In genomic region chr5:115845635-115846174, GRCm38 (mm10) we compare ENCODE assay signal across 8 mouse cellular contexts. TPM values are rescaled to one million over a fixed set of nuclear protein-coding genes. Genes with fewer than 3 reads are reported as not detected.
DNase-seq lines count a peak whose midpoint lies in the region; ATAC-seq and TF ChIP-seq lines count a peak whose summit lies in the region.

No protein-coding gene starts in this region.

- no peak for DNase-seq in heart, adult 11 months
- DNase-seq in midbrain, embryonic 10.5 days (ENCODE audit: low spot score): no peak
- no peak for DNase-seq in cerebellum, postnatal 25 days
- no peak for DNase-seq in urinary bladder, postnatal 4 days (ENCODE audit: low spot score in 2 of 2)
- no peak for DNase-seq in spleen, postnatal 4 days (ENCODE audit: low spot score in 2 of 2)

- no peaks in the 10 kb centered on the region for H3K27me3 ChIP-seq in heart, embryonic 11.5 days (ENCODE audit: control insufficient read depth, insufficient read depth, low read length)
- H3K27me3 ChIP-seq in hindbrain, embryonic 13.5 days: no peaks in the 10 kb centered on the region
- H3K27me3 ChIP-seq in midbrain, embryonic 10.5 days (ENCODE audit: low read depth, poor library complexity, severe bottlenecking): no peaks in the 10 kb centered on the region

- ATAC-seq in heart, embryonic 11.5 days (replicated peaks; ENCODE audit: insufficient number of reproducible peaks, low FRiP score, low TSS enrichment): no peak
- ATAC-seq in hindbrain, embryonic 13.5 days (ENCODE audit: low FRiP score): no peak

- H3K27ac ChIP-seq in heart, embryonic 11.5 days (ENCODE audit: low read depth, low read length): no peak overlapping the region; the same call in 1 of the 2 replicates
- 0 out of 2 replicates have a peak overlapping the region, but pooled peaks have one; percentile 11 for H3K27ac ChIP-seq in bone marrow, adult 2 months (ENCODE audit: control insufficient read depth, insufficient read depth, low read depth, low read length, poor library complexity)
- no peak overlapping the region for H3K27ac ChIP-seq in hindbrain, embryonic 13.5 days
- peak overlapping the region; percentile 95 for H3K27ac ChIP-seq in midbrain, embryonic 10.5 days (replicated peaks)

- TF ChIP-seq POLR2A in bone marrow, adult 2 months (IDR thresholded peaks at IDR 0.05; ENCODE audit: borderline replicate concordance, control insufficient read depth, low read depth, low read length): no peak

- H3K9ac ChIP-seq in heart, embryonic 11.5 days (ENCODE audit: low read depth, low read length): peak overlapping the region; percentile 87
- peak overlapping the region; percentile 70 for H3K9ac ChIP-seq in hindbrain, embryonic 13.5 days

- H3K4me3 ChIP-seq in heart, embryonic 11.5 days (ENCODE audit: low read depth, low read length): peak overlapping the region; percentile 84
- H3K4me3 ChIP-seq in bone marrow, adult 2 months (replicated peaks; ENCODE audit: control insufficient read depth, low read depth, low read length): peak overlapping the region; percentile 73
- peak overlapping the region; percentile 56 for H3K4me3 ChIP-seq in hindbrain, embryonic 13.5 days
- H3K4me3 ChIP-seq in midbrain, embryonic 10.5 days: peak overlapping the region; percentile 98

- peak overlapping the region; percentile 80 for H3K4me2 ChIP-seq in heart, embryonic 11.5 days
- H3K4me2 ChIP-seq in hindbrain, embryonic 13.5 days: peak overlapping the region; percentile 98

- no peaks in the 10 kb centered on the region for H3K9me3 ChIP-seq in heart, embryonic 11.5 days (replicated peaks; ENCODE audit: control insufficient read depth, low read length)
- no peaks in the 10 kb centered on the region for H3K9me3 ChIP-seq in hindbrain, embryonic 13.5 days
- H3K9me3 ChIP-seq in midbrain, embryonic 10.5 days (replicated peaks): no peaks in the 10 kb centered on the region; the same call in 1 of the 2 replicates

- no peak for TF ChIP-seq CTCF in bone marrow, adult 2 months (IDR thresholded peaks at IDR 0.05; ENCODE audit: control insufficient read depth, insufficient read depth, low read length)

- no peaks in the 10 kb centered on the region for H3K36me3 ChIP-seq in heart, embryonic 11.5 days (ENCODE audit: control insufficient read depth, insufficient read depth, low read length)
- no peaks in the 10 kb centered on the region for H3K36me3 ChIP-seq in hindbrain, embryonic 13.5 days
- peaks cover 45% of the 10 kb centered on the region for H3K36me3 ChIP-seq in midbrain, embryonic 10.5 days

- H3K4me1 ChIP-seq in heart, embryonic 11.5 days (ENCODE audit: control insufficient read depth, insufficient read depth, low read length): peaks cover 12% of the 10 kb centered on the region
- H3K4me1 ChIP-seq in bone marrow, adult 2 months (ENCODE audit: control insufficient read depth, insufficient read depth, low read length): no peaks in the 10 kb centered on the region; the same call in 1 of the 2 replicates
- H3K4me1 ChIP-seq in hindbrain, embryonic 13.5 days (replicated peaks): peaks cover 27% of the 10 kb centered on the region
- H3K4me1 ChIP-seq in midbrain, embryonic 10.5 days: peaks cover 45% of the 10 kb centered on the region

- 32% methylated on average over 8 of the region's 8 CpGs for WGBS in heart, embryonic 11.5 days (ENCODE audit: insufficient replicate concordance)
- 43% methylated on average over 8 of the region's 8 CpGs for WGBS in bone marrow, adult 2 months
- 33% methylated on average over 8 of the region's 8 CpGs for WGBS in hindbrain, embryonic 13.5 days
- WGBS in midbrain, embryonic 10.5 days: 35% methylated on average over 8 of the region's 8 CpGs

RNA-seq across cellular contexts. Expression of gene Cit, which starts 0.6 kb away (rescaled TPM):
- polyA plus RNA-seq in heart, embryonic 11.5 days (2014; fragmentation: Nextera tagmentation; extraction: Ambion mirVana): 21.8 and 33.1 TPM in 2 replicates
- 41.5 and 76.2 TPM in 2 replicates for polyA plus RNA-seq in bone marrow, adult 2 months (2011; ENCODE audit: insufficient read depth, insufficient read length, low replicate concordance, missing spikeins)
- 16.3 and 17.7 TPM in 2 replicates for polyA plus RNA-seq in hindbrain, embryonic 13.5 days (2015; fragmentation: Nextera tagmentation; extraction: Ambion mirVana)
- polyA plus RNA-seq in midbrain, embryonic 10.5 days (2016; fragmentation: Nextera tagmentation; extraction: Ambion mirVana): 45.5 and 47.2 TPM in 2 replicates

Comparison
In these comparisons a context has a peak if more than half of its experiments do, and no peak if none do; other contexts are left out.
1. H3K27ac ChIP-seq: peak in bone marrow, adult 2 months (single experiment) and midbrain, embryonic 10.5 days (single experiment); none in heart, embryonic 11.5 days (single experiment) and hindbrain, embryonic 13.5 days (single experiment).
2. Peak in every context shown above with its lines, with median percentiles within 50 percentile points of each other: H3K4me3 ChIP-seq.